Mouse (Mus musculus) C2C12 (cell line): ENCODE measurements around the gene Angptl3. TPM values are rescaled to one million over a fixed set of nuclear protein-coding genes. Genes with fewer than 3 reads are reported as not detected.

Experiments
- H3K27me3 ChIP-seq: one replicate; pipeline ENCODE4 v1.6.1; 2011; ENCODE audit not compliant: control insufficient read depth, insufficient read depth, insufficient read length
- H3K36me3 ChIP-seq: one replicate; pipeline ENCODE4 v1.6.1; 2011; ENCODE audit not compliant: control insufficient read depth, insufficient read depth
- H3K4me3 ChIP-seq: one replicate; pipeline ENCODE4 v1.5.1; 2011; ENCODE audit warnings: mild to moderate bottlenecking, control low read depth; ENCODE audit not compliant: poor library complexity, insufficient read depth, severe bottlenecking
- H3K79me2 ChIP-seq: one replicate; pipeline ENCODE4 v1.6.1; 2011; ENCODE audit not compliant: control insufficient read depth, insufficient read depth
- H3K79me3 ChIP-seq: one replicate; pipeline ENCODE4 v1.6.1; 2011; ENCODE audit warnings: low read depth, control low read depth
- H3ac ChIP-seq: one replicate; pipeline ENCODE3; 2011; ENCODE audit warnings: low read depth; ENCODE audit not compliant: control insufficient read depth, insufficient read length
- CEBPB ChIP-seq: IDR thresholded peaks from one replicate; pipeline ENCODE4 v1.6.1; 2011; ENCODE audit warnings: low read depth, mild to moderate bottlenecking, control low read depth, moderate library complexity
- CTCF ChIP-seq: IDR thresholded peaks from one replicate; pipeline ENCODE4 v1.5.1; 2011; ENCODE audit not compliant: control insufficient read depth, insufficient read depth, insufficient read length
- FOSL1 ChIP-seq: IDR thresholded peaks from one replicate; pipeline ENCODE4 v1.8.0; 2011; ENCODE audit warnings: mild to moderate bottlenecking, low read length; ENCODE audit not compliant: poor library complexity, insufficient read depth, severe bottlenecking
- MAX ChIP-seq: IDR thresholded peaks from one replicate; pipeline ENCODE4 v1.6.1; 2011; ENCODE audit warnings: mild to moderate bottlenecking, control low read depth
- MYOD1 ChIP-seq: IDR thresholded peaks from one replicate; pipeline ENCODE4 v1.6.1; 2011; ENCODE audit warnings: low read depth; ENCODE audit not compliant: control insufficient read depth, insufficient read length
- MYOG ChIP-seq: IDR thresholded peaks from one replicate; pipeline ENCODE4 v1.6.1; 2011; ENCODE audit not compliant: control insufficient read depth, insufficient read length; ENCODE audit errors: extremely low read depth
- USF1 ChIP-seq: IDR thresholded peaks from one replicate; pipeline ENCODE4 v1.6.1; 2011; ENCODE audit warnings: low read depth, mild to moderate bottlenecking, control low read depth, moderate library complexity
- polyA plus RNA-seq: library from polyadenylated mRNA; unstranded; fragments of >200 nt; fragmentation: generic; extraction: Trizol; gene quantifications from one replicate; pipeline ENCODE4 v1.2.1, GENCODE M21; 2012; ENCODE audit warnings: missing spikeins

The Angptl3 gene
- polyA plus RNA-seq, 1 experiment: 0.05 TPM

DNA sequence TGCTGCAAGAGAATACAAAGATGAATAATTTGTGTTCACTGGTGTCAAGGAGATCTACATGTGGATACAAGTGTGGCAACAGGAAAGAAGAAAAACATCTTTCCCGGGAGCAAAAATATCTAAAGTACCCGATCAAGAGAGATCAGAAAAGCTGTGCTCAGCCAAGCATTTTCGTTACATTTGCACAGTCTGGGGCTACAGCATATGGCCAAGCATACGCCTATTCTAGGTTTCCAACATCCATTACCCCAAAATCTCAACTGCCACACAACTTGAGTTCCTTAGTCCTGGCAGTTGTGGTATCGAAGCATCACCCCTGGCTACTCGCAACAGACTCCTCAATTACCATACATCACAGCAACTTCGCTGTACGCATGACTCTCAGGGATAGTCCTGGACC lies 8.5 kb upstream of the Angptl3 start:
- Histone ChIP-seq H3K27me3 (no peaks in the 10 kb centered on the region), H3K36me3 (peaks cover 30% of the 10 kb centered on the region), H3ac (no peak overlapping the region), H3K4me3 (no peak overlapping the region), H3K79me3 (no peaks in the 10 kb centered on the region), H3K79me2 (no peaks in the 10 kb centered on the region)
- TF ChIP-seq CEBPB: no peak
- TF ChIP-seq MYOG: no peak
- no peak for TF ChIP-seq MYOD1
- no peak for TF ChIP-seq MAX
- no peak for TF ChIP-seq USF1
- TF ChIP-seq FOSL1: no peak
- no peak for TF ChIP-seq CTCF

DNA sequence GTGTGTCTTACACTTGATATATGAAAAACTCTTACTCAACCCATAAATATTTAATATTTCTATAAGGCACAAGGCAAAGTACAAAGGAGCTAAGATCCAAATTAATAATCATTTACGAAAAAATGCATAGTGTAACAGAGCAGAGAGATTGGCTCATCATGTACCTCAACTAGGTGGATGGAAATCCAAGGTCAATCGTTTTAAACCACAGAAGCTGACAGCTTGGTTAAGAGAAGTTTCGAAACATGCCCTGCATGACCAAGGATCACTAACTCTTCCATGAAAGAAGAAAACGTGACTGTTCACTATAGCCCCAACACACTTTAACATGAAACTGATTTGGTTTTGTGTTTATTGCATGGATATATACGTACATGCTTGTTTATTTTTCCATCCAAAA lies 2.4 kb upstream of the Angptl3 start:
- Histone ChIP-seq H3K27me3 (no peaks in the 10 kb centered on the region), H3K4me3 (no peak overlapping the region), H3K79me2 (no peaks in the 10 kb centered on the region), H3K36me3 (peaks cover 10% of the 10 kb centered on the region), H3K79me3 (peaks cover 1% of the 10 kb centered on the region), H3ac (no peak overlapping the region)
- no peak for TF ChIP-seq MYOD1
- no peak for TF ChIP-seq CTCF
- TF ChIP-seq CEBPB: no peak
- TF ChIP-seq MAX: no peak
- no peak for TF ChIP-seq USF1

DNA sequence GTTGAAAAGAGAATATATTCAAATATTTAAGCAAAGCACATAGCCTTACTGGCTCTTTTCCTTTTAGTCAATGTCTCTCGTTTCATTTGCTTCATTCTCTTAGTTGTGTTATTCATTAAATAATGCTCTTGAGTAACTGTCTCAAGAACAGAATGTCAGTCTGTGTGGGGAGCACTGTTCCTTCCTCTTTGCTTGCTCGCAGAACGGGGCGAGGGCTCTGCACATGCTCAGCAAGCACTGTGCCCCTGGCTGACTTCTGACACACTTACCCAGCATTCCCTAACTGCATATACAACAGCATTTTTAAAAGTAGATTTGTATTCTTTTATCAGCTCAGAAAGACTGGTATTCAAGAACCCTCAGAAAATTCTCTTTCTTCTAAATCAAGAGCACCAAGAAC lies 2.2 kb downstream of the Angptl3 start:
- Histone ChIP-seq H3K36me3 (no peaks in the 10 kb centered on the region), H3K27me3 (no peaks in the 10 kb centered on the region), H3K79me3 (peaks cover 1% of the 10 kb centered on the region), H3ac (no peak overlapping the region), H3K4me3 (no peak overlapping the region), H3K79me2 (no peaks in the 10 kb centered on the region)
- TF ChIP-seq USF1 (no peak), CTCF (no peak), FOSL1 (no peak), MYOG (no peak), MYOD1 (no peak), CEBPB (no peak), MAX (no peak)

DNA sequence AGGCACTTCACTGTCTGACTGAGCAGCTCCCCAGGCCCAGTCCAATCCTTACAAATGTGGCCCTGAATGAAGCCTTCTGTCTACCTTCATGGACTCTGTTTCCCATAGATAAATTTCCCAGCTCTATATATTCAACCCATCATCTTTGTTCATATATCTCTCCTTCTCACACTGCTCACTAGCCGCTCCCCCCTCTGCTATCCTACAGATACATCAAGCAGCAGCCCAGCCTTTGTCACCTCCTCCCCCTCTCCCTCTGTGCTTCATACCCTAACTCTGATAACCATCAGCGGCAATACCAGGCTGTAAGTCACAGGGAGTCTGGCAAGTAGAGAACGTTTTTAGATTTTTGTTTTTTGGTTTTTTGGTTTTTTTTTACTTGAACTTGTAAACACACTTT lies 14.1 kb downstream of the Angptl3 start:
- Histone ChIP-seq H3K79me2 (no peaks in the 10 kb centered on the region), H3K79me3 (no peaks in the 10 kb centered on the region), H3K27me3 (no peaks in the 10 kb centered on the region), H3K36me3 (peaks cover 51% of the 10 kb centered on the region), H3ac (no peak overlapping the region), H3K4me3 (no peak overlapping the region)
- no peak for TF ChIP-seq MYOD1
- no peak for TF ChIP-seq MYOG
- TF ChIP-seq CEBPB: no peak
- TF ChIP-seq CTCF: no peak
- no peak for TF ChIP-seq USF1
- no peak for TF ChIP-seq FOSL1
- TF ChIP-seq MAX: no peak

DNA sequence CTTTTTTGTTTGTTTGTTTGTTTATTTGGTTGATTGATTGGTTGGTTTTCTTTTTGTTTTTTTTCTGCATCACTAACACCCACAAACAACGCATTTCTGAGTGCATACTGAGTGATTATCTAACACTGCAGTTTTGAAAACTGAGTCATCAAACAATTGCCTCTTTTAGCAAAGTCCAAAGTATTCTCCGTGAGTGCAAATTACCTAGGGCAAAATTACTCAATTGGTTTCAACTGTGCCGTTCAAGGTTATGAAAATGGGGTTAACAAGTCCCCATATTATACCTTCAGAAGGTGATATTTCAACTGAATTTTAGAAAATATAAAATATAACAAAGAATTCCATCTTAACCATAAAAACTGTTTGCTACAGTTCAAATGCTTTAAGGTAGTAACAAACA lies 15.7 kb downstream of the Angptl3 start:
- H3K27me3 ChIP-seq: no peaks in the 10 kb centered on the region
- no peak overlapping the region for H3K4me3 ChIP-seq
- H3K79me2 ChIP-seq: no peaks in the 10 kb centered on the region
- peaks cover 63% of the 10 kb centered on the region for H3K36me3 ChIP-seq
- H3ac ChIP-seq: no peak overlapping the region
- TF ChIP-seq CTCF: no peak
- TF ChIP-seq MYOG: no peak
- no peak for TF ChIP-seq MAX
- TF ChIP-seq MYOD1: no peak
- TF ChIP-seq CEBPB: no peak
- TF ChIP-seq FOSL1: no peak
- TF ChIP-seq USF1: no peak
- H3K79me3 ChIP-seq: no peaks in the 10 kb centered on the region

DNA sequence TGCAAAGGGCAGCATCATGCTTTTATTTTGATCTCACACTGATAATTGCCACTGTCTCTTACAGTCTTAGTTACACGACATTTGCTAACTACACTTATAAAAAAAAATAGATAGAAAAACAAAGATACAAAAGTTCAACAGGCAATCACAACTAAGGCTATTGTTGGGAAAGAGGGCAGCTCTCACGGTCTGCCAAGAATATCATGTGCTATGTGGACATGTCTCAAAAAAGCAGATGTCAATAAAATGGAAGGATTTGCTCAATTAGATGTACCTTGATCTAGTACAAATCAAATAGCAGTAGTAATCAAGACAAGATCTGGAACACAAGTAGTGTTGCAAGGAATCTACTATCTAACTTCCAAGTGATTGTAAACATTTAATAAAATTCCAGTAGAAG lies 17.8 kb downstream of the Angptl3 start:
- no peak overlapping the region for H3K4me3 ChIP-seq
- no peak overlapping the region for H3ac ChIP-seq
- TF ChIP-seq FOSL1 (no peak), MYOD1 (no peak), CEBPB (no peak), MYOG (no peak), CTCF (no peak), MAX (no peak), USF1 (no peak)
- H3K79me3 ChIP-seq: no peaks in the 10 kb centered on the region
- H3K79me2 ChIP-seq: no peaks in the 10 kb centered on the region
- peaks cover 63% of the 10 kb centered on the region for H3K36me3 ChIP-seq
- no peaks in the 10 kb centered on the region for H3K27me3 ChIP-seq
